Mouse (Mus musculus): ENCODE results near the gene Hist1h2ab. TPM values are rescaled to one million over a fixed set of nuclear protein-coding genes. Genes with fewer than 3 reads are reported as not detected.

Gene Hist1h2ab
- polyA plus RNA-seq, 2 experiments, result 39.0 to 40.4 TPM

DNA sequence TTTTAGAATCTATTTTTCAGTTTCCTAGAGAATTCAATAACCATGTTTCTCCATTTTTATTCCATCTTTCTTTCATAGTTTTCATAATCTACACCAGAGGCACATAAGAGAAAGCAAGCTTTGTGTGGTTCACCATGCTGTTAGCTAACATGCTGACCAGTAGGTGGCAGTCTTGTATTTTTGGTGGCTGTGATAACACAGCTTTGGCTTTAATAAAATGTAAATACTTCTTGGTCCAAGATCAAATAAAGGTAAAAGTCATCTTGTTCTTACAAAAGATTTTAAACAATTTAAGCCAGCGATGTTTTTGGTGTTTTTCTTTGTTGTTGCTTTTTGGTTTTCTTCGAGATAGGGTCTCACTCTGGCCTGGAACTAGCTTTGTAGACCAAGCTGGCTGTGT, 41.6 kb downstream of the Hist1h2ab start:
- no peaks in the 10 kb centered on the region for H3K9me3 ChIP-seq (ENCODE audit: control insufficient read depth, low read length)
- H3K4me3 ChIP-seq (replicated peaks; ENCODE audit: low read length), result no peak overlapping the region
- no peaks in the 10 kb centered on the region for H3K36me3 ChIP-seq (ENCODE audit: control insufficient read depth, insufficient read depth, low read length)
- H3K4me2 ChIP-seq (replicated peaks; ENCODE audit: low read depth, low read length, severe bottlenecking), result no peak overlapping the region
- WGBS, result 45% methylated on average over 2 of the region's 2 CpGs
- ATAC-seq (ENCODE audit: low FRiP score, low read depth), result peak; percentile 62; the same call in 1 of the 2 replicates
- no peak overlapping the region for H3K9ac ChIP-seq (ENCODE audit: low read depth, low read length, severe bottlenecking)
- no peaks in the 10 kb centered on the region for H3K27me3 ChIP-seq (ENCODE audit: control insufficient read depth, insufficient read depth, low read length)
- DNase-seq (ENCODE audit: low spot score), result peak; percentile 80
- no peaks in the 10 kb centered on the region for H3K4me1 ChIP-seq (ENCODE audit: control insufficient read depth, insufficient read depth, low read length)
- no peak for TF ChIP-seq POLR2A (IDR thresholded peaks at IDR 0.05; ENCODE audit: borderline replicate concordance, extremely low read depth, insufficient read depth, insufficient read length)
- no peak overlapping the region for H3K27ac ChIP-seq (replicated peaks; ENCODE audit: low read depth, low read length)

DNA sequence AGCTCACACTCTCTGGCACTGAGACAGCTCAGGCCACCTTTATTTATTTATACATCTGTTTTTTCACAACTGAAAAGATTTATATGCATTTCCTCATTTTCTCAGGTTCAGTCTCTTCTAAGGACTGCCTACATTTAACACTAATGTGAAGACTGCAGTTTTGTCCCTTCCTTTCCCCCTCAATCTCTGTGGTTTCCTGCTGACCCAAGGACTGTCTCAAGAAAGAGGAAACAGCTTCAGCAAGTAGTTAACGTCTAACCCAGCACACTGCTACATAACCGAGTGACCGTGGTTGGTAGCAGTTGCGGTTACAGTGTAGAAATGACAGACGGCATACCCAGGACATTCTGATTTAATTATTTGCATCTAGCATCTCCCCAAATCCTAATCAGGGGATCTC, 48.5 kb downstream of the Hist1h2ab start:
- TF ChIP-seq POLR2A (IDR thresholded peaks at IDR 0.05; ENCODE audit: borderline replicate concordance, extremely low read depth, insufficient read depth, insufficient read length), result no peak
- Histone ChIP-seq H3K4me1 (ENCODE audit: control insufficient read depth, insufficient read depth, low read length) (no peaks in the 10 kb centered on the region), H3K27ac (replicated peaks; ENCODE audit: low read depth, low read length) (no peak overlapping the region), H3K36me3 (ENCODE audit: control insufficient read depth, insufficient read depth, low read length) (no peaks in the 10 kb centered on the region), H3K4me2 (replicated peaks; ENCODE audit: low read depth, low read length, severe bottlenecking) (no peak overlapping the region), H3K9ac (ENCODE audit: low read depth, low read length, severe bottlenecking) (no peak overlapping the region), H3K27me3 (ENCODE audit: control insufficient read depth, insufficient read depth, low read length) (no peaks in the 10 kb centered on the region), H3K9me3 (ENCODE audit: control insufficient read depth, low read length) (no peaks in the 10 kb centered on the region), H3K4me3 (replicated peaks; ENCODE audit: low read length) (no peak overlapping the region)
- 67% methylated on average over 5 of the region's 5 CpGs for WGBS
- DNase-seq (ENCODE audit: low spot score) (no peak), ATAC-seq (ENCODE audit: low FRiP score, low read depth) (no peak)

Small RNAs within 50 kb of the gene (microRNA-seq; reads per million reads assigned to microRNA genes)
- gene Gm44314 (not detected), gene Gm44484 (not detected)

Other genes with a start within 250 kb of the Hist1h2ab start
Only the 30 nearest of the 37 such genes appear.
- 0.50 and 0.62 TPM in 2 replicates for gene Hist1h1d, start 197.9 kb upstream of the Hist1h2ab start, polyA plus RNA-seq (2012; rRNA removed)
- 0.47 and 0.61 TPM in 2 replicates for gene Hist1h1d, start 197.9 kb upstream of the Hist1h2ab start, polyA plus RNA-seq (2014; fragmentation: Nextera tagmentation; extraction: Ambion mirVana)
- gene Hist1h3e, start 188.8 kb upstream of the Hist1h2ab start, polyA plus RNA-seq (2012; rRNA removed), result 36.1 and 54.1 TPM in 2 replicates
- gene Hist1h3e, start 188.8 kb upstream of the Hist1h2ab start, polyA plus RNA-seq (2014; fragmentation: Nextera tagmentation; extraction: Ambion mirVana), result 6.7 and 7.0 TPM in 2 replicates
- 19.8 and 35.0 TPM in 2 replicates for gene Hist1h2ae, start 179.9 kb upstream of the Hist1h2ab start, polyA plus RNA-seq (2012; rRNA removed)
- 103 and 109 TPM in 2 replicates for gene Hist1h2ae, start 179.9 kb upstream of the Hist1h2ab start, polyA plus RNA-seq (2014; fragmentation: Nextera tagmentation; extraction: Ambion mirVana)
- 38.9 and 60.8 TPM in 2 replicates for gene Hist1h2bg, start 179.7 kb upstream of the Hist1h2ab start, polyA plus RNA-seq (2012; rRNA removed)
- 6.9 and 10.0 TPM in 2 replicates for gene Hist1h2bg, start 179.7 kb upstream of the Hist1h2ab start, polyA plus RNA-seq (2014; fragmentation: Nextera tagmentation; extraction: Ambion mirVana)
- gene Hist1h2bf, start 176.9 kb upstream of the Hist1h2ab start, polyA plus RNA-seq (2012; rRNA removed), result 17.8 and 25.9 TPM in 2 replicates
- 5.3 and 8.5 TPM in 2 replicates for gene Hist1h2bf, start 176.9 kb upstream of the Hist1h2ab start, polyA plus RNA-seq (2014; fragmentation: Nextera tagmentation; extraction: Ambion mirVana)
- 6.1 and 13.9 TPM in 2 replicates for gene Hist1h2ad, start 176.7 kb upstream of the Hist1h2ab start, polyA plus RNA-seq (2012; rRNA removed)
- gene Hist1h2ad, start 176.7 kb upstream of the Hist1h2ab start, polyA plus RNA-seq (2014; fragmentation: Nextera tagmentation; extraction: Ambion mirVana), result 1.2 and 5.3 TPM in 2 replicates
- gene Hist1h3d, start 175.4 kb upstream of the Hist1h2ab start, polyA plus RNA-seq (2012; rRNA removed), result 30.0 and 33.8 TPM in 2 replicates
- gene Hist1h3d, start 175.4 kb upstream of the Hist1h2ab start, polyA plus RNA-seq (2014; fragmentation: Nextera tagmentation; extraction: Ambion mirVana), result 6.8 and 10.4 TPM in 2 replicates
- gene Hist1h4d, start 169.5 kb upstream of the Hist1h2ab start, polyA plus RNA-seq (2012; rRNA removed), result 9.4 and 9.8 TPM in 2 replicates
- 95.5 and 101 TPM in 2 replicates for gene Hist1h4d, start 169.5 kb upstream of the Hist1h2ab start, polyA plus RNA-seq (2014; fragmentation: Nextera tagmentation; extraction: Ambion mirVana)
- 3.0 and 3.4 TPM in 2 replicates for gene Hist1h2be, start 130.0 kb upstream of the Hist1h2ab start, polyA plus RNA-seq (2012; rRNA removed)
- gene Hist1h2be, start 130.0 kb upstream of the Hist1h2ab start, polyA plus RNA-seq (2014; fragmentation: Nextera tagmentation; extraction: Ambion mirVana), result 1.2 and 1.5 TPM in 2 replicates
- gene Hist1h1e, start 128.6 kb upstream of the Hist1h2ab start, polyA plus RNA-seq (2012; rRNA removed), result 7.4 and 7.7 TPM in 2 replicates
- gene Hist1h1e, start 128.6 kb upstream of the Hist1h2ab start, polyA plus RNA-seq (2014; fragmentation: Nextera tagmentation; extraction: Ambion mirVana), result 15.8 and 16.4 TPM in 2 replicates
- 1.6 and 2.7 TPM in 2 replicates for gene Hist1h2ac, start 67.2 kb upstream of the Hist1h2ab start, polyA plus RNA-seq (2012; rRNA removed)
- gene Hist1h2ac, start 67.2 kb upstream of the Hist1h2ab start, polyA plus RNA-seq (2014; fragmentation: Nextera tagmentation; extraction: Ambion mirVana), result 0.65 and 0.78 TPM in 2 replicates
- 48.2 and 49.5 TPM in 2 replicates for gene Hist1h2bc, start 66.9 kb upstream of the Hist1h2ab start, polyA plus RNA-seq (2012; rRNA removed)
- gene Hist1h2bc, start 66.9 kb upstream of the Hist1h2ab start, polyA plus RNA-seq (2014; fragmentation: Nextera tagmentation; extraction: Ambion mirVana), result 34.9 and 44.4 TPM in 2 replicates
- 0.20 and 0.33 TPM in 2 replicates for gene Hist1h1t, start 55.3 kb upstream of the Hist1h2ab start, polyA plus RNA-seq (2012; rRNA removed)
- gene Hist1h1t, start 55.3 kb upstream of the Hist1h2ab start, polyA plus RNA-seq (2014; fragmentation: Nextera tagmentation; extraction: Ambion mirVana), result 0.21 TPM in 1 of 2 replicates, not detected in the other
- gene Hist1h4c, start 52.7 kb upstream of the Hist1h2ab start, polyA plus RNA-seq (2012; rRNA removed), result 5.6 and 10.0 TPM in 2 replicates
- 8.7 and 10.2 TPM in 2 replicates for gene Hist1h4c, start 52.7 kb upstream of the Hist1h2ab start, polyA plus RNA-seq (2014; fragmentation: Nextera tagmentation; extraction: Ambion mirVana)
- gene Hfe, start 40.3 kb upstream of the Hist1h2ab start, polyA plus RNA-seq (2012; rRNA removed), result 3.6 and 4.5 TPM in 2 replicates
- gene Hfe, start 40.3 kb upstream of the Hist1h2ab start, polyA plus RNA-seq (2014; fragmentation: Nextera tagmentation; extraction: Ambion mirVana), result 9.3 and 10.5 TPM in 2 replicates
- gene Hist1h1c, start 12.3 kb upstream of the Hist1h2ab start, polyA plus RNA-seq (2012; rRNA removed), result 23.7 and 28.5 TPM in 2 replicates
- 24.7 and 27.5 TPM in 2 replicates for gene Hist1h1c, start 12.3 kb upstream of the Hist1h2ab start, polyA plus RNA-seq (2014; fragmentation: Nextera tagmentation; extraction: Ambion mirVana)
- 41.4 and 92.0 TPM in 2 replicates for gene Hist1h3c, start 5.5 kb upstream of the Hist1h2ab start, polyA plus RNA-seq (2012; rRNA removed)
- gene Hist1h3c, start 5.5 kb upstream of the Hist1h2ab start, polyA plus RNA-seq (2014; fragmentation: Nextera tagmentation; extraction: Ambion mirVana), result 8.1 and 12.0 TPM in 2 replicates
- gene Hist1h2bb, start 4.4 kb upstream of the Hist1h2ab start, polyA plus RNA-seq (2012; rRNA removed), result 13.5 and 15.9 TPM in 2 replicates
- gene Hist1h2bb, start 4.4 kb upstream of the Hist1h2ab start, polyA plus RNA-seq (2014; fragmentation: Nextera tagmentation; extraction: Ambion mirVana), result 1.2 and 1.4 TPM in 2 replicates
- gene Hist1h3b, start 1.1 kb downstream of the Hist1h2ab start, polyA plus RNA-seq (2012; rRNA removed), result 52.4 and 65.5 TPM in 2 replicates
- gene Hist1h3b, start 1.1 kb downstream of the Hist1h2ab start, polyA plus RNA-seq (2014; fragmentation: Nextera tagmentation; extraction: Ambion mirVana), result 6.5 and 12.4 TPM in 2 replicates
- 20.0 and 26.6 TPM in 2 replicates for gene Hist1h4b, start 5.9 kb downstream of the Hist1h2ab start, polyA plus RNA-seq (2012; rRNA removed)
- 4.4 and 6.6 TPM in 2 replicates for gene Hist1h4b, start 5.9 kb downstream of the Hist1h2ab start, polyA plus RNA-seq (2014; fragmentation: Nextera tagmentation; extraction: Ambion mirVana)
- 10.1 and 16.1 TPM in 2 replicates for gene Hist1h4a, start 10.1 kb downstream of the Hist1h2ab start, polyA plus RNA-seq (2012; rRNA removed)
- gene Hist1h4a, start 10.1 kb downstream of the Hist1h2ab start, polyA plus RNA-seq (2014; fragmentation: Nextera tagmentation; extraction: Ambion mirVana), result 0.84 and 0.90 TPM in 2 replicates
- gene Hist1h3a, start 11.3 kb downstream of the Hist1h2ab start, polyA plus RNA-seq (2012; rRNA removed), result 39.9 and 88.3 TPM in 2 replicates
- gene Hist1h3a, start 11.3 kb downstream of the Hist1h2ab start, polyA plus RNA-seq (2014; fragmentation: Nextera tagmentation; extraction: Ambion mirVana), result 7.8 and 8.6 TPM in 2 replicates
- gene Hist1h1a, start 12.5 kb downstream of the Hist1h2ab start, polyA plus RNA-seq (2012; rRNA removed), result 4.7 and 5.4 TPM in 2 replicates
- 3.6 and 4.8 TPM in 2 replicates for gene Hist1h1a, start 12.5 kb downstream of the Hist1h2ab start, polyA plus RNA-seq (2014; fragmentation: Nextera tagmentation; extraction: Ambion mirVana)
- 0.04 and 0.13 TPM in 2 replicates for gene Trim38, start 18.8 kb downstream of the Hist1h2ab start, polyA plus RNA-seq (2012; rRNA removed)
- gene Trim38, start 18.8 kb downstream of the Hist1h2ab start, polyA plus RNA-seq (2014; fragmentation: Nextera tagmentation; extraction: Ambion mirVana), result not detected in 2 replicates
- gene Slc17a2, start 55.9 kb downstream of the Hist1h2ab start, polyA plus RNA-seq (2012; rRNA removed), result 0.01 TPM in 1 of 2 replicates, not detected in the other
- gene Slc17a2, start 55.9 kb downstream of the Hist1h2ab start, polyA plus RNA-seq (2014; fragmentation: Nextera tagmentation; extraction: Ambion mirVana), result not detected in 2 replicates
- gene Slc17a3, start 88.3 kb downstream of the Hist1h2ab start, polyA plus RNA-seq (2012; rRNA removed), result 0.20 and 0.29 TPM in 2 replicates
- 0.39 and 0.44 TPM in 2 replicates for gene Slc17a3, start 88.3 kb downstream of the Hist1h2ab start, polyA plus RNA-seq (2014; fragmentation: Nextera tagmentation; extraction: Ambion mirVana)
- 0.04 and 0.05 TPM in 2 replicates for gene Slc17a1, start 116.6 kb downstream of the Hist1h2ab start, polyA plus RNA-seq (2012; rRNA removed)
- 0.30 TPM in 1 of 2 replicates, not detected in the other for gene Slc17a1, start 116.6 kb downstream of the Hist1h2ab start, polyA plus RNA-seq (2014; fragmentation: Nextera tagmentation; extraction: Ambion mirVana)
- not detected in 2 replicates for gene Slc17a4, start 163.9 kb downstream of the Hist1h2ab start, polyA plus RNA-seq (2012; rRNA removed)
- not detected in 2 replicates for gene Slc17a4, start 163.9 kb downstream of the Hist1h2ab start, polyA plus RNA-seq (2014; fragmentation: Nextera tagmentation; extraction: Ambion mirVana)
- not detected in 2 replicates for gene Hist1h2ba, start 183.0 kb downstream of the Hist1h2ab start, polyA plus RNA-seq (2012; rRNA removed)
- gene Hist1h2ba, start 183.0 kb downstream of the Hist1h2ab start, polyA plus RNA-seq (2014; fragmentation: Nextera tagmentation; extraction: Ambion mirVana), result not detected in 2 replicates
- gene Hist1h2aa, start 183.3 kb downstream of the Hist1h2ab start, polyA plus RNA-seq (2012; rRNA removed), result not detected in 2 replicates
- not detected in 2 replicates for gene Hist1h2aa, start 183.3 kb downstream of the Hist1h2ab start, polyA plus RNA-seq (2014; fragmentation: Nextera tagmentation; extraction: Ambion mirVana)

Measured in limb, embryonic 14.5 days (tissue).